Mouse (Mus musculus) mature B cell (primary cell): ENCODE data around the gene Jmjd1c.

Source experiments
- in situ Hi-C: fragments of 300-500 bp; cut with MboI; formaldehyde crosslinking; loops from 2 replicates; pipeline ENCODE4 v1.14.3; 2019

Jmjd1c gene

DNA sequence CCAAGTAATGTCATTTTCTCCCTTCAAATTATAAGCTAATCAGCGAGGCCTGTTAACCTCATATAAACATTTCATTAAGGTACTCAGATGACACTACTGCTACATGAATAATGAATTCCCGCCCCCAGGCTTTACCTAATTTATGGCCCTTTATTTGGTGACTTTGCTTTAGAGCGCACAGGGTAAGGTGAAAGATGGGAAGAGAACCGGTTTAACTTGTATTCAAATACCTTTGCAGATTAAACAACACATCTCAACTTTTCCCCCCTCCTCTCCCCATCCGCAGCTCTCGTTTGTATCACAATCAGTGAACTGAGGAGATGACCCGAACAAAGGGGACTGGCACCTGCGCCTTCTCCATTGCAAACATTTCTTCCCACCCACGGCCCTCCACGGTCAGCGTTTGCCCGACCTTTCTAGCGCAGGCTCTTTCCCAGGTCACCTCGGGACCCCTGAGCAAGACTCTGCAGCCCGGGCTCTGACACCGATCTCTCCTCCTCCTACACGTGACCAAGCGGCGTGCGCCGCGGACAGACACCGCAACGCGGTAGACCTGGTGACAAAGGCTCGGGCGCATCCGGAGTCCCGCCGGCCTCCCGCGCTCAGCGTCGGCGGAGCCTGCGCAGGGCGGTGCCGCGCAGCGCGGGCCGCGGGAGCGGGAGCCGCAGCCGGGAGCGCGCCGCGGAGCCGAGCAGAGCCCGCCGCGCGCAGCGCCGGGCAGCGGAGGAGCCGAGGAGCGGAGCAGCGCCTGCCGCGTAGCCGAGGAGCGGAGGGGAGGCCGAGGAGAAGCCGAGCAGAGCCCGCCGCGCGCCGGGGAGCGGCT lies at the start of gene Jmjd1c:
Gene Jmjd1c, plus strand, starts transcription at position 328 of the 823 bp plus-strand sequence.
- in situ Hi-C loops = no loop called here

DNA sequence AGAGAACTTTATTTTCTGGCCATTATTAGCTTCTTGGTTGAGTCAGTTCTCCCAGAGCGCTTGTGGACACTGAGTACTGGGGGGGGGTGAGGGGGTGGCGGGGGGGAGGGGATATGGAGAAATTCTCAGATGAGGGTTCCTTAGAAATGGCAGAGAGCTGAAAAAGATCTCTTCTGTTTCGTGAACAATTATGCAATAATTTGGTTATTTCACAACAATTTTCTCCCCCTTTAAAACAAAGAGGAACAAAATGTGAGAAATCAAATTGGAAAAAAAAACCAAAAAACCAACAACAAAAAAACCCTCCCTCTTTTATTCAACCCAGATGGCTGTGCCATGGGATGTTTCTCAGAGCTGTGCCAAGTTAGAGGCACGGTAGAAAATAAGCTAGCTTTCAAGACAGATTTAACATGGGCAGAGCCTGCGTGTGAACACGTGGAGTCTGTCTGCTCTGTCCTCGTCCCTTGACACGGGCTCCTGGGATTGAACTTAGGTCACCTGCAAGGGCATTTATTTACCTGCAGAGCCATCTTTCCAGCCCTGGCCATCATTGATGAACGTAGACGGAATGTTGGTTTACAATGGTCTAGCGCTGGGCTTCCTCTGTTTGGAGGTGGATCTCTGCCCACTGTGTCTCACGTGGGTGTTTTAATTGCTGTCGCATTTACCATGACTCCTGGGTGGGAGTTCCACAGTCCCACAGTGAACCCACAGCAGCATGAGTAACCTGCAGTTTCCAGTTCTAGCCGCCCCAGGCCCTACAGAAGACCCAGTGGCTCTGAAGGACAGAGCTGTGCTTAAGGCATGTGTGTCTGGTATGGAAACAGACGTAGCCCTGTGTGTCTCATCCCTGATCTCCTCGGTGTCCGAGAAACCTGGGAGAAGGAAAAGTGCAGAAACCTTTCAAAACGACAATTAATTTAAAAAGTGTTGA lies 47.9 kb upstream of the Jmjd1c start:
- in situ Hi-C loops = no loop called here

DNA sequence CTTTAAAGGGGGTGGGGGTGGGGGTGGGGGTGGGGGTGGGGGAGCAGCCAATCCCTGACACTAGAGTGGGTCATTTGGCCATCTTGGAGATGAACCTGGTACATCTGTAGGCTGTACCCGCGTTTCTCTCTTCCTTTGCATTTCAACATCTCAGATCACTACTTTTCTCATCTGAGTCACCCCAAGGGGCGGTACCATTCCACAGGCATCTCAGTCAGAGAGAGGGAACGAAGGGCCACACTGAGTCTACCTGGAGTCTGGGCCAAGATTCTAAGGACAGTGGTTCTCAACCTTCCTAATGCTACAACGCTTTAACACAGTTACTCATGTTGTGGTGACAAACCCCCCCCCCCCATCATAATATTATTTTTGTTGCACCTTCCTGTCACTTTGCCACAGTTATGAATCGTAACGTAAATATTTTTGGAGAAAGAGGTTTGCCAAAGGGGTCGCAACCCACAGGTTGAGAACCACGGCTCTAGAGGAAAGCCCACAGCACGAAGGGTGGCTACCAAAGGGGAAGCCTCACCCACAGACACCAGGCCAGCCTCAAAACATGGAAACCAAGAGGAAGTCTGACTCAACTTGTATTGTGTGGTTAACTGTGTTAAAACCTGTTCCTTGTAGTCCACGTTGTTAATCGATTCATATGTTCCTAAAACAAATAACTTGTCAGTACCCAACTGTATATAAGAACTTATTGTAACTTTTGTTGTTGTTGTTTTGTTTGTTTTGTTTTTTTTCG lies 46.9 kb upstream of the Jmjd1c start:
- in situ Hi-C loops = no loop called here

DNA sequence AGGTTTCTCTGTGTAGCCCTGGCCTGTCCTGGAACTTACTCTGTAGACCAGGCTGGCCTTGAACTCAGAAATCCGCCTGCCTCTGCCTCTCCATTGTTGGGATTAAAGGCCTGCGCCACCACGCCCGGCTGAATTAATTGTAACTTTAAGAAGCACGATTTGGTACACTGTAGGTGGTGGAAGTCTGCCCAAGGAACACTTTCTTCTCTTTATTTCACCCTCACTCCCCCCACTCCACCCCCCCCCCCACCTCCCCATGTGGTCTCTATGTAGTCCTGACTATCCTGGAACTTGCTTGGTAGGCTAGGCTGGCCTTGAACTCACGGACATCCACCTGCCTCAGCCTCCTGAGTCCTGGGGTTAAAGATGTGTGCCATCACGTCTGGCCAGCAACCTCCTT lies 46.3 kb upstream of the Jmjd1c start:
- in situ Hi-C loops = no loop called here

DNA sequence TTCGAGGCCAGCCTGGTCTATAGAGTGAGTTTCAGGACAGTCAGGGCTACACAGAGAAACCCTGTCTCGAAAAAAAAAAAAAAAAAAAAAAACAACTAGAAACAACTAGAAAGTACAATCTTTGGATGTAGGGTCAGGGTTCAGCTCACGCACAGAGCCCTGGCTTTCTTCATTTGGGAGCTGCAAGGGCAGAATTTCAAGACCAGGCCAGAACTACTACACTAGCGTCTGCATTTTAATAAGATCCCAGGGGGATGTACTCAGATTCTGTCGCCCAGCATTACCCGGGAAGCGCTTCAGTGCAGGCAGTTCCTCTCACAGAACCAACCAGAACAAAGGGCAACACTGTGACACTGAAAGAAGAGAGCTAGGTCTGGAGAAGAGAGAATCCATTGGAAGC lies 45.2 kb upstream of the Jmjd1c start:
- in situ Hi-C loops = no loop called here

DNA sequence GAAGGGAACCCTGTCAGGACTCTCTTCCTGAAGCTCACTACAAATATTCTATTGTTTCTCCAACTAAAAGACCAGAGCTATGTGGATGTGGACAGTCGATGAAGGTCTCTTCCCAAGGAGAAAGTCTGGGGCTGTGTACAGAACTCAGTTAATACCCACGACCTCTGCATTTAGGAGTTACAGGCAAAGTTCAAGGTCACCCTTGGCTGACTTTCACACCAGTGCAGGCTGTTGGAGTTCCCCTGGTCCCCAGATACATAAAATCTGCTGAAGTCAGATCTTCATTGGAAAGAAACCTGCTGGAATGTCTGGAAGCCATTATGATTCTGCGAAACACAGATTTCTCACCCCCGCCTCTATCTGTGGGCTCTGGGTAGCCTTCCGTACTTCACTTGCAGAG lies 44.5 kb upstream of the Jmjd1c start:
- in situ Hi-C loops = no loop called here

DNA sequence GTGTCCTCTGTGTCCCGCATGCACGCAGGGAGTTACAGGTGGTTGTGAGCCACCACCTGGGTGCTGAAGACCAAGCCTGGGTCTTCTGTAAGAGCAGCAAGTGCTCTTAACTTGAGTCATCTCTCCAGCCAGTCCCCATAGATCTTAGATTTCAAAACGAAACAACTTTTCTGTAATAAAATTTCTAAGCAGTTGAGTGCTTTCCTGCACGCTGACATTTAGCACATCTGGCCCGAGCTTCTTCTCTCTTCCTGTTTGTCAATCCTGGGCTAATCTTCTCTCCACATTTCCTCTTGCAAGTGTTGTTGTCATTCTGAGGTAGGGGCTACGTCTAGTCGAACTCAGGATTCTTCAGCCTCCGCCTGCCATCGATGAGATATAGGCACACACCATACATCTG lies 43.5 kb upstream of the Jmjd1c start:
- in situ Hi-C loops = no loop called here

DNA sequence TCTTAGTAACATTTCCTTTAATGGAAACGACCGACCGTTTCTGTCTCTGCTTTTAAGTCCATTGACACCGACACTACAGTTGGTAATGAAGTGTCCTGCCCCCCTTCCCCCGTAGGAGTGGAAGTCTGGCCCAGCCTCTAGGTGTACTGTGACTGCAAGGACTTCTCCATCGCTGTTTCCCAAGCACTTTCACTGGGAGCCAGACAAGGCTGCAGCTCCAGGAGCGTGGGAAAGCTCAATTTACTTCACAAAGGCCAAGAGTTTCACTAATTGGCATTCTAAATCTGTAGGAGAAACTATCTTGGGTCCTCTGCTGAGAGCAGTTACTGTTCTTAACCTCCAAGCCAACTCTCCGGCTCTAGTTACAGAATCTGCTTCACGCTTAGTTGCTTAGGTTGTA lies 42.5 kb upstream of the Jmjd1c start:
- in situ Hi-C loops = no loop called here

DNA sequence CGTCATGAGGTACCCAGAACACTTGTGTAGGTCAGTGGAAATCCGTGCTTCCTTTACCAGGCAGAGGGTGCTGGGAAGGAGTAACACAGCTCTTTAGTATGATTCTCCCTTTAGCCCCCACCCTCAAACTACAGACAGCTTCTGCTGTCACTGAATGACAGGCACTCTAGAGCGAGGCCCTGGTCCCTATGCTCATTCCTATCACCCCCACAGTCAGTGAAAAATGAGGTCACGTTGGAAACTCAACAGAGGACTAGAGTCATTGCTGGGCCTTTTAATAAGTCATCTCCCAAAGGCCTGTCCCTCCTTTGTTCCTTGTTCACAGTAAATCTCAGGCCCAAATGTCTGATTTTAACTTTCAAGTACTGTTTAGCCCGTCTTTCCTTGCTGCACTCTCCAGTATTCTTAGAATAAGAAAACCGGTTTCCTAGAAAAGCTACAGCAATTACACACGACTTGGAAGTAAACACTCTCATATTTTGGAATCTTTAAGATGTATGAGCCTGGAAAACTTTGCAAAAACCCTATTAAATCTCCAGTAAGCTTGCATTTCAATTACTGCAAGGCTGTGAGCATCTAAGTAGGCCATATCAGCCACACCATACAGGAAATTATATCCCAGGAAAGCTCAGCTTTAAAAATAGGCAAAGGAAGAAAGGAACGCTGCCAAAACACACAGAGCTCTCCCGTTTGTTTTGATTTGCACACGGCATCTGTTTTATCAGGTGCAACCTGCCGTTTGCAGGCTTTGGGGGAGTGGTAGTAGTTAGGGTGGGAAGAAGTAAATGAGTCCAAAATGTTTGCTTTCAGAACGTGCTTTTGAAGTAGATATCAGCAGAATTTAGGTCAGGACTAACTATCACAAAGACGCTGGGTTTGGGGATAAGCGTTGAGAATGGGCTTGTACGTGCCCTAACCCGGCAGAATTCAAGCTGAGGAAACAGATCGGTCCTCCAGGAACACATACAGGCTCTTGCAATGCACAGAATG lies 39.8 kb upstream of the Jmjd1c start:
- in situ Hi-C loops = no loop called here

DNA sequence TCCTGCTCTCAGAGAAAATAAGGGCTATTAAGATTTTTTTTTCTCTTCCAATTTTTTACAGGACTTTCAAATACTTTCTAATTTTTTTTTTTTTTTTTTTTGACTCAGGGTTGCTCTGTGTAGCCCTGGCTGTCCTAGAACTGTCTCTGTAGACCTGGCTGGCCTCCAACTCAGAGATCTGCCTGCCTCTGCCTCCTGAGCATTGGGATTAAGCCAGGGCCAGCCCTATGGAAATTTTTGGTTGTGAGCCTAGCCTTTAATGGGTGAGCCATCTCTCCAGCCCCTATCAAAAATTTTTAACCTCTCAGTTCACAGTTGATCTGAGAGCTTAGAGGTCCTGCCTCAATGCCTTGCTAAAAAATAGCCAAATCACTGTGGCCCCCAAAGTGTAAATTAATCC lies 38.7 kb upstream of the Jmjd1c start:
- in situ Hi-C loops = no loop called here

DNA sequence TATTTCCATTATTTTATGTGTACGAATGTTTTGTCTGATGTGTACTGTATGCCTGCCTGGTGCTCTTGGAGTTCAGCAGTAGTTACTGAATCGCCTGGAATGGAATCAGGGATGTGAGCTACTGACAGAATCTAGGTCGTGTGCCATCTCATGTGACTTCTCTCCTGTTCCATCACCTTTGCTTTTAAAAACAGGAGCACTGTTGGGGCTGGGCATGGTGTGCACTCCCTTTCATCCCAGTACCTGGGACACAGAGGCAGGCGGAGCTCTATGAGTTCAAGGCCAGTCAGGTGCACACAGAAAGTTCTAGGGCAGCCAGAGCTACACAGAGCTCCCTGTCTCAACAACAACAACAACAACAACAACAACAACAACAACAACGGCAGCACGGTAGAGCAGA lies 38.2 kb upstream of the Jmjd1c start:
- in situ Hi-C loops = no loop called here

DNA sequence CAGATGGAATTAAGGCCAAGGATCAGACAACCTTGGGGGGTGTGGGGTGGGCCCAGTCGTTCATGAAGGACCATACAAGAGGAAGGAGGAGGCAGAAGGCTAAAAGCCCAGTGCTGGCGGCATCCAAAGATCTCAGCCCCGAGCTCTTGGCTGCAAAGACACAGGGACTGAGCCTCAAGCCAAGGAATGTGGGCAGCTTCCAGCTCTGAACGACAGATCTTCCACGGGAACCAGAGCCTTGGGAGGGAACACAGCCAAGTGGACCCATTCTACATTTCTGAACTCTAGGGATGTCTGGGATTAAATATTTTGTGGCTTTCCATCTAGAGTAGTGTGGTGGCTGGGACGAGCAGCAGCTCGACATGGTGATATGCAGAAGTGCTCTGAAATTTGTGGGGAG lies 37.6 kb upstream of the Jmjd1c start:
- in situ Hi-C loops = no loop called here

DNA sequence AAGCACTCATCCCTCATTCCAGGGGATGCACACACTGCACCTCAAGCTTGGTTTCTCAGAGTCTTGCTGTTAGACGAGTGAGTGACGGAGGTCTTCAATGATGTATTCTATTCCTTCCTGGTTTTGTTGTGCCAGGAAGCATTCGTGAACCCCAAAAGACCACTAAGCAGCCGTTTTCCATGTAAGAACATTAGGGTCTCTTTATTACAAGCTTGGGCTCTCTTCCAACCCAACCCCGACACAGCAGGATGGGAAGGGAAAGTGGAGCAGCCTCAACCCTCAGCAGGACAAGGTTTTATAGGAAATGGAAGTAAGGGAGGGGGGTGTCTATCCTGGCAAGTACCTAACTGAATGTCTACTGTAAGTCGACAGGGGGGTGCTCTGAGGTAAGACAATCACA lies 37.2 kb upstream of the Jmjd1c start:
- in situ Hi-C loops = no loop called here

DNA sequence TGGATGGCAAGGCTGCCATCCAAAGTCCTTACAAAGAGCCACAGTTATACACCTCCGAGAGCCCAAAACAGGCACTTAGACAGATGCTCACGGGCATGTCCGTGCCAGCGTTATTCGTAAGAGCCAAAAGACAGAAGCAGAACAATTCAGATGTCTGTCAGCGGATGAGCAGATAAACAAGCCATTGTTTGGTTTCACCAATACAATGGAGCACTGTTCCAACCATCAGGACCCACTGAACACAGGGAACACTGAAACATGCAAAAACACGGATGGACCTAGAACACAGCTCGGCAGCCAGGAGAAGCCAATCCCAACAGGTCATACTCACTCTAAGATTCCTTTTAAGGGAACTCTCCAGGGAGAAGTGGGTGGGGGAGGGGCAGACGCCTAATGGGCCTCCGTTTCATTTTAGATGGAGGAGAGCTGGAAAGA lies 34.5 kb upstream of the Jmjd1c start:
- in situ Hi-C loops = no loop called here

DNA sequence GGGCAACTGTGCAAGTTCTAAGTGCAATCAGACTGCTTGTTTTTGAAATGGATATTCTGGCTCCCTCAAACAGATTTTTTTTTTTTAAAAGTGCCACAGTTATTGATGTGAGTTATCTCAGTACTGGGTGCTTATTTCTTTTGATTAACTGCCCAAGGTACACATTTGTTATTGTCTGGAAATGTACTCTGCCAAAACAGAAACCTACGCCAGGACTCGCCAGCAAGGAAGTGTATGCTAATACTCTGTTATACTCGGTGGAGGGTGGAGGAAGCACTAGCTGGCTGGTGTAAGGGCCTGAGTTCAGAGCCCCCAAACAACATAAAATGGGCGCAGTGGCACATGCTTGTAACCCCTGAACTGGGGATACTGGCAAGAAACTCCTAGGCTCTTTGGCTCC lies 34.1 kb upstream of the Jmjd1c start:
- in situ Hi-C loops = no loop called here

DNA sequence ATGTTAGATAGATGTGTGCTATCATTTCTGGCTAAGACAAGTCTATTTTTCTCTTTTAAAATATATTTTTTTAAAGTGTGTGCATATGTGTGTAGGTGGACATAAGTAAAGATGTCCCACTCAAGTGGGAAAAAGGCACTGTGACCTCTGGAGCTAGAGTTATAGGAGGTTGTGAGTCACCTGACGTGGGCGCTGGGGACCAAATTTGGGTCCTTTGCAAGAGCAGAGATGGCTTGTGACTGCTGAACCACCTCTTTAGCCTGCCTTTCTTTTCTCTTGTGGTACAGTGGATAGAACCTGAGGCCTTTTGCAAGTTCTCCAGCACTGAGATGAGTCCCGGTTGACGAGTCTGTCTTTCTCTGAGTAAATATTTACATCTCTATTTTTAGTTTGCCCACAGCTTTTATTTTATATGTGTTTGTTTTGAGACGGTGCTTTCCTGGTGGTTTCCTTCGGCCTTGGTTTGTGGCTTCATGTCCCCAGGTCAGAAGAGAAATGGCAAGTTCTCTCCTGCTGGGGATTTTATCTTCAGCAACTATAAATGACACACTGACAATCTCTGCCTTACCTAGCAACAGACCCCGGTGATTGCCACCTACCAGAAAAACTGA lies 30.5 kb upstream of the Jmjd1c start:
- in situ Hi-C loops = no loop called here

DNA sequence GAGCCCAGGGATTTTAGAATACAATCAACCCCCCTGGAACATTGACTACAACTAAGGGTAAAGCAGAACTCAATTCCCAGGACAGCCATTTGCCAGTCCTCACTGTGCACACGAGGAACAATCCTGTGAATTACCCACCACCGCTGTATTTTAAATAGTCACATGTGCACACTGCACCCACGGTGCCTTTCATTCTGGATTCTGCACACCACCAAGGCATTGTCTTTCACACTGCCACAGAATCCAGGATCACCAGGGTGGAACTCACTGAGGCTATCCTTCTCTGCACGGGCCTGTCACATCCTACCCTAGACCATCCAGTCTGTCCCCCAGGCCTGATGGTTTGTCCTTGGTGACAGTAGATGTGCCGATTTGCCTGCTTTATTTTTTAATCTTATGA lies 30.0 kb upstream of the Jmjd1c start:
- in situ Hi-C loops = no loop called here

DNA sequence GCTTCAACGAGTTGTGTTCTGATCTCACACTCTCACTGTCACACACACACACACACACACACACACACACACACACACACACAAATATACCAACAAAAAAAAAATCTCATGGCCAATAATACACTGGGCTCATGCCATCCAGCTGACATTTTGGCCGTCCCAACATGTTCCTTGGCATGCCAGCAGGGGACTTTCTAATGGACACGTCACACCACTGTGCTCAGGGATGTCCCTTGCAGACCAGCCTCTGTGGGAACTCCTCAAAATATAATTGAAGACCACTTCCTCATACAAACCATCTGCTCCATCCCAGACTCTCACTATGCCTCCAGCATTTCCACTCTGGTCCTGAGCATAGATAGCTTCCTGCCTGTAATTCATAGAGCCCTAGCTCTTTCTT lies 29.5 kb upstream of the Jmjd1c start:
- in situ Hi-C loops = no loop called here

DNA sequence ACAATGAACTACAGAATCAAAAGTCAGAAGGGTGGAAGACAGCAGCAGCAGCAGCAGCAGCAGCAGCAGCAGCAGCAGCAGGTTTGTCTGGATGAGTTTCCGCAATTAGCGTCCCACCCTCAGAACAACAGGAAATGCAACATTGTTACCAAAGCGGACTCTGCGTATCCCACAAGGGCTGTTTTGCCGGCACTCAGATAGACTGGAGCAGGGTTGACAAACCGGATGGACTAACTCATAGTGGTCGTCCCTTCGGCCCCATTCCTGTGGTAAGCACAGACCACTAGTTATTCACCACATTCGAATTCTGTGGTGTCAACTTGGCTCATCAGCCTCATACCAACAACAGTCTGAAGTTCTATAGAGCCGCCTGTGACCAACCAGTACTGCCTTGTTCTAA lies 26.9 kb upstream of the Jmjd1c start:
- in situ Hi-C loops = no loop called here

DNA sequence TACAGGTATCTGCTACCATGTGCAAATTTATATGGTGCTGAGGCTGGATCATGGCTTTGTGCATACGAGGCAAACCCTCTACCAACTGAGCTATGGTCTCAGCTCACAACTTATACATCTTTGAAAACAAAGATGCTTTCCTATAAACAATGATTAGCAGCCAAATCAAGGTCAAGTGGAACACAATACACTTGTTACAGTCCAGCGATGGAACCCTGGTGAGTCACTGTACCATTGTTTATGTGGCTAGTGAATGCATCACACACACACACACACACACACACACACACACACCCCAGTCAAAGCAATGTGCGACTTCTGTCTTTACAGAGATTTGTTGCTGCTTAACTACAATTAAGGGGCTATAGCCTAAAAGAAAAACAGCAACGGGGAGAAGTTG lies 24.5 kb upstream of the Jmjd1c start:
- in situ Hi-C loops = no loop called here

DNA sequence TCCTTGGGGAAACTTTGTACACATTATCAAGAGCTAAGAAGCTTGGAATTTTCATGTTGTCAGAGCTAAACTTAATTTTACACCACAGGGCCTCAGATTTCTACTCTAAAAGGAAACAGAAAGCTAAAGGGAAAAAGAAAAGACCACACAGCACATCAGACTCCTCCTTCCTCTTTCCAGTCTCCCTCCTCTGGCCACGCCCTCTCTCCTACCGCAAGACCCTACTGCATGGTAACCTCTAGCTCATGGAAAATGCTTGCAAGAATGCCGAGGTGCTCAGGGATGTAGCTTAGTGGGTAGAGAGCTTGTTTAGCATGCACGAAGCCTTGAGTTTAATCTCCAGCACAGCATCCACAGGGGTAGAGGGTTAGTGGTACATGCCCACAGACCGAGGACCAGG lies 24.0 kb upstream of the Jmjd1c start:
- in situ Hi-C loops = no loop called here
